ENCODE assay signal across 8 mouse cellular contexts in the genomic region with DNA sequence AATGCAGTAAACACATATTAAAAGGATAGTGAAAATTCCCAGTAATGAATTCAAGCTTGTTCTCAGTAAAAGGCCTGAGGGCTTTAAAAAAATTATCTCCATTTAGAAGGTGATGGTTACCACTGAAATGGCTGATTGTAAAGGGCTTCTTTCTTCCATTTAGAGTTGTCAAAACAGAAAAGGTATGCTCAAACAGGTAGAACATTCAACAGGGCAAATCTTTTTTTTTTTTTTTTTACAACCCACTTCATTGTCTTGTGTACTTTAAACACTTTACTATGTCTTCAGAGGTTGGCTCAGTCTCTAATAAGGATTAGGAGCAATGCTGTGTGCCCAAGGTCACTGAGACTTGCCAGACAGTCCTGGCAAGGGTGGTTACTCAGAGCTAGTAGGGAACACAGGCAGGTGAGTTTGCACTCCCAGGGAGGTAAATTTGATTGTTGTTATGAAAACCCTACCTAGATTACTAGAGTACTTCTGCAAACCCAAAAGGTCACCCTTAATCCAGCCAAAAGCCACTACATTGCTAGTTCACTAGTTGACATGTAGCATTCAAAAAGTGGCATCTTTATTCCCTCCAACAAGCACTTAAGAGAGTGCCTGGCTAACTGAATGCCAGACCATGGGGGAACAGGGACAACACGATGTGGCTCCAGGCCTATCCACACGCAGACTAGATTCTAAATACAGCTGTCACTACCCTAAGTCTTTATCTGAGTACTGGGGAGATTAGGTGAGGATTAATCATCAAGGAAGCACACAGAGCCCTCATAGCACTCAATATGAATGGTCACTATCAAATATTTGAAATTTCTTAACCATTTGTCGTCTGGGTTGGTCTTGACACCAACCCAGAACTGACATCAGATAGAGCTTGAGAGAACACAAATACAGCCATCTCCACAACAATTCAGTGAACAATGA. TPM values are rescaled to one million over a fixed set of nuclear protein-coding genes. Genes with fewer than 3 reads are reported as not detected.
DNase-seq lines count a peak whose midpoint lies in the region; ATAC-seq and TF ChIP-seq lines count a peak whose summit lies in the region.
"Had no signal": no experiment of that assay in that cellular context is flagged by ENCODE, and none has a peak within 500 bp of the region (broad histone marks: within the 10 kb centered on the region; RNA-seq: fewer than 3 reads in every experiment).

No protein-coding gene starts in this region.

- H3K4me3 ChIP-seq in layer of hippocampus, adult 2 months = peak overlapping the region; percentile 87
- H3K4me3 ChIP-seq in embryonic facial prominence, embryonic 13.5 days = peak overlapping the region; percentile 71
- H3K4me3 ChIP-seq in intestine, embryonic 14.5 days (ENCODE audit: low read depth, low read length) = no peak overlapping the region
- peak overlapping the region; percentile 70; the same call in 1 of the 2 replicates for H3K4me3 ChIP-seq in neural tube, embryonic 14.5 days (ENCODE audit: low read depth, low read length)

- peaks cover 5% of the 10 kb centered on the region; the same call in 1 of the 2 replicates for H3K27me3 ChIP-seq in embryonic facial prominence, embryonic 13.5 days
- H3K27me3 ChIP-seq in intestine, embryonic 14.5 days (replicated peaks; ENCODE audit: control insufficient read depth, insufficient read depth, low read length) = peaks cover 12% of the 10 kb centered on the region; the same call in 1 of the 2 replicates
- H3K27me3 ChIP-seq in neural tube, embryonic 14.5 days (ENCODE audit: control insufficient read depth, insufficient read depth, low read length) = 0 out of 2 replicates have a peak, but pooled peaks cover 4% of the 10 kb centered on the region

- H3K9me3 ChIP-seq in embryonic facial prominence, embryonic 13.5 days = no peaks in the 10 kb centered on the region
- no peaks in the 10 kb centered on the region for H3K9me3 ChIP-seq in intestine, embryonic 14.5 days (ENCODE audit: control insufficient read depth, low read length)
- no peaks in the 10 kb centered on the region for H3K9me3 ChIP-seq in neural tube, embryonic 14.5 days (ENCODE audit: control insufficient read depth, low read length)

- peak overlapping the region; percentile 97 for H3K27ac ChIP-seq in layer of hippocampus, adult 2 months
- no peak overlapping the region for H3K27ac ChIP-seq in embryonic facial prominence, embryonic 13.5 days
- H3K27ac ChIP-seq in intestine, embryonic 14.5 days (ENCODE audit: low read depth) = no peak overlapping the region
- H3K27ac ChIP-seq in neural tube, embryonic 14.5 days (ENCODE audit: low read depth, low read length) = no peak overlapping the region

- 73% methylated on average over 3 of the region's 3 CpGs for WGBS in embryonic facial prominence, embryonic 13.5 days
- WGBS in intestine, embryonic 14.5 days = 61% methylated on average over 3 of the region's 3 CpGs
- WGBS in neural tube, embryonic 14.5 days = 84% methylated on average over 3 of the region's 3 CpGs

- no peaks in the 10 kb centered on the region for H3K36me3 ChIP-seq in embryonic facial prominence, embryonic 13.5 days
- H3K36me3 ChIP-seq in intestine, embryonic 14.5 days (ENCODE audit: control insufficient read depth, insufficient read depth, low read length) = no peaks in the 10 kb centered on the region
- no peaks in the 10 kb centered on the region for H3K36me3 ChIP-seq in neural tube, embryonic 14.5 days (ENCODE audit: control insufficient read depth, insufficient read depth, low read length)

- peak overlapping the region; percentile 89 for H3K9ac ChIP-seq in embryonic facial prominence, embryonic 13.5 days
- H3K9ac ChIP-seq in intestine, embryonic 14.5 days (ENCODE audit: low read length) = no peak overlapping the region; the same call in 1 of the 2 replicates
- peak overlapping the region; percentile 83 for H3K9ac ChIP-seq in neural tube, embryonic 14.5 days (replicated peaks; ENCODE audit: low read depth, low read length)

- TF ChIP-seq CTCF in layer of hippocampus, adult 2 months (conservative IDR thresholded peaks at IDR 0.05) = no peak

- peaks cover 59% of the 10 kb centered on the region for H3K4me1 ChIP-seq in embryonic facial prominence, embryonic 13.5 days
- H3K4me1 ChIP-seq in intestine, embryonic 14.5 days (replicated peaks; ENCODE audit: control insufficient read depth, insufficient read depth, low read length) = peaks cover 45% of the 10 kb centered on the region
- H3K4me1 ChIP-seq in neural tube, embryonic 14.5 days (ENCODE audit: control insufficient read depth, insufficient read depth, low read length) = peaks cover 46% of the 10 kb centered on the region

- DNase-seq in layer of hippocampus, adult 2 months (ENCODE audit: low spot score in 2 of 2) = no peak
- DNase-seq in layer of hippocampus, adult 11-12 months (ENCODE audit: low spot score) = no peak
- no peak for DNase-seq in intestine, embryonic 14.5 days (ENCODE audit: low spot score)
- no peak for DNase-seq in urinary bladder, postnatal 4 days (ENCODE audit: low spot score in 2 of 2)
- DNase-seq: kidney, adult 18-20 months had no signal

- peak overlapping the region; percentile 96 for H3K4me2 ChIP-seq in embryonic facial prominence, embryonic 13.5 days
- peak overlapping the region; percentile 65 for H3K4me2 ChIP-seq in intestine, embryonic 14.5 days (ENCODE audit: low read length)
- peak overlapping the region; percentile 92 for H3K4me2 ChIP-seq in neural tube, embryonic 14.5 days (ENCODE audit: low read depth, low read length)

- no peak for ATAC-seq in embryonic facial prominence, embryonic 13.5 days (ENCODE audit: insufficient number of reproducible peaks, insufficient read depth, low FRiP score, low TSS enrichment, low read depth)
- ATAC-seq in intestine, embryonic 14.5 days (replicated peaks; ENCODE audit: low FRiP score, low TSS enrichment, low read depth) = no peak
- no peak for ATAC-seq in neural tube, embryonic 14.5 days (ENCODE audit: low read depth)
- ATAC-seq in granulocyte monocyte progenitor cell, adult 5-6 weeks (replicated peaks; ENCODE audit: poor library complexity, severe bottlenecking) = no peak

RNA-seq across cellular contexts. Expression of gene Tbc1d24, which starts 1.5 kb away (rescaled TPM):
- total RNA-seq in layer of hippocampus, adult 2 months (2021) = 10 to 100 TPM; 61.2 to 66.1 TPM
- 10.2 and 10.3 TPM in 2 replicates for polyA plus RNA-seq in embryonic facial prominence, embryonic 13.5 days (2015; fragmentation: Nextera tagmentation; extraction: Ambion mirVana)
- 4.8 and 5.8 TPM in 2 replicates for polyA plus RNA-seq in intestine, embryonic 14.5 days (2014; fragmentation: Nextera tagmentation; extraction: Ambion mirVana)
- polyA plus RNA-seq in neural tube, embryonic 14.5 days (2014; fragmentation: Nextera tagmentation; extraction: Ambion mirVana) = 29.2 and 34.7 TPM in 2 replicates
- total RNA-seq in granulocyte monocyte progenitor cell, adult 5-6 weeks (2014; fragmentation: Nextera tagmentation) = 12.4 and 27.9 TPM in 2 replicates
- total RNA-seq in granulocyte monocyte progenitor cell, adult 5-6 weeks (2017) = 4.8 and 6.4 TPM in 2 replicates

RNA-seq across cellular contexts. Expression of gene Ntn3, which starts 5.5 kb away (rescaled TPM):
- total RNA-seq in layer of hippocampus, adult 2 months (2021) = 1 to 10 TPM; 9.1 to 9.9 TPM
- 13.0 and 14.0 TPM in 2 replicates for polyA plus RNA-seq in embryonic facial prominence, embryonic 13.5 days (2015; fragmentation: Nextera tagmentation; extraction: Ambion mirVana)
- 7.8 and 8.7 TPM in 2 replicates for polyA plus RNA-seq in intestine, embryonic 14.5 days (2014; fragmentation: Nextera tagmentation; extraction: Ambion mirVana)
- 5.0 and 5.3 TPM in 2 replicates for polyA plus RNA-seq in neural tube, embryonic 14.5 days (2014; fragmentation: Nextera tagmentation; extraction: Ambion mirVana)
- total RNA-seq in granulocyte monocyte progenitor cell, adult 5-6 weeks (2014; fragmentation: Nextera tagmentation) = 0.11 TPM in 1 of 2 replicates, not detected in the other
- 0.04 TPM in 1 of 2 replicates, not detected in the other for total RNA-seq in granulocyte monocyte progenitor cell, adult 5-6 weeks (2017)

RNA-seq across cellular contexts. Expression of gene Tedc2, which starts 16.8 kb away (rescaled TPM):
- total RNA-seq in layer of hippocampus, adult 2 months (2021) = 1 to 10 TPM; 9.5 to 9.8 TPM
- polyA plus RNA-seq in embryonic facial prominence, embryonic 13.5 days (2015; fragmentation: Nextera tagmentation; extraction: Ambion mirVana) = 15.7 and 16.3 TPM in 2 replicates
- 13.5 and 14.4 TPM in 2 replicates for polyA plus RNA-seq in intestine, embryonic 14.5 days (2014; fragmentation: Nextera tagmentation; extraction: Ambion mirVana)
- 10.0 and 11.2 TPM in 2 replicates for polyA plus RNA-seq in neural tube, embryonic 14.5 days (2014; fragmentation: Nextera tagmentation; extraction: Ambion mirVana)
- 11.3 and 13.8 TPM in 2 replicates for total RNA-seq in granulocyte monocyte progenitor cell, adult 5-6 weeks (2014; fragmentation: Nextera tagmentation)
- 17.0 and 19.5 TPM in 2 replicates for total RNA-seq in granulocyte monocyte progenitor cell, adult 5-6 weeks (2017)

RNA-seq across cellular contexts. Expression of gene Atp6v0c, which starts 34.4 kb away (rescaled TPM):
- 1,000 to 10,000 TPM; 1,075 to 1,153 TPM for total RNA-seq in layer of hippocampus, adult 2 months (2021)
- 420 and 448 TPM in 2 replicates for polyA plus RNA-seq in embryonic facial prominence, embryonic 13.5 days (2015; fragmentation: Nextera tagmentation; extraction: Ambion mirVana)
- 556 and 564 TPM in 2 replicates for polyA plus RNA-seq in intestine, embryonic 14.5 days (2014; fragmentation: Nextera tagmentation; extraction: Ambion mirVana)
- polyA plus RNA-seq in neural tube, embryonic 14.5 days (2014; fragmentation: Nextera tagmentation; extraction: Ambion mirVana) = 1,444 and 1,794 TPM in 2 replicates
- 422 and 477 TPM in 2 replicates for total RNA-seq in granulocyte monocyte progenitor cell, adult 5-6 weeks (2014; fragmentation: Nextera tagmentation)
- total RNA-seq in granulocyte monocyte progenitor cell, adult 5-6 weeks (2017) = 134 and 143 TPM in 2 replicates

RNA-seq across cellular contexts. Expression of gene Amdhd2, which starts 40.3 kb away (rescaled TPM):
- 10 to 100 TPM; 43.1 to 45.3 TPM for total RNA-seq in layer of hippocampus, adult 2 months (2021)
- 34.1 and 41.4 TPM in 2 replicates for polyA plus RNA-seq in embryonic facial prominence, embryonic 13.5 days (2015; fragmentation: Nextera tagmentation; extraction: Ambion mirVana)
- polyA plus RNA-seq in intestine, embryonic 14.5 days (2014; fragmentation: Nextera tagmentation; extraction: Ambion mirVana) = 27.1 and 28.0 TPM in 2 replicates
- 28.8 and 31.6 TPM in 2 replicates for polyA plus RNA-seq in neural tube, embryonic 14.5 days (2014; fragmentation: Nextera tagmentation; extraction: Ambion mirVana)
- total RNA-seq in granulocyte monocyte progenitor cell, adult 5-6 weeks (2014; fragmentation: Nextera tagmentation) = 60.4 and 63.2 TPM in 2 replicates
- 54.4 and 66.4 TPM in 2 replicates for total RNA-seq in granulocyte monocyte progenitor cell, adult 5-6 weeks (2017)
